Comparison of ENCODE assay signal across 21 mouse cellular contexts in genomic region chr1:90277486-90278255, GRCm38 (mm10).
DNase-seq lines count a peak whose midpoint lies in the region; ATAC-seq lines count a peak whose summit lies in the region.
"Had no signal": no experiment of that assay in that cellular context is flagged by ENCODE, and none has a peak within 500 bp of the region (broad histone marks: within the 10 kb centered on the region; RNA-seq: fewer than 3 reads in every experiment).

No protein-coding gene starts in this region.

- peak; percentile 52 for DNase-seq in gastrocnemius, adult 18-20 months (ENCODE audit: low spot score)
- no peak for DNase-seq in gastrocnemius, postnatal 4 days (ENCODE audit: low spot score in 2 of 2)
- peak; percentile 28 to 44 for DNase-seq in lung, adult 18-20 months
- DNase-seq in lung, postnatal 14 days = no peak
- DNase-seq in lung, postnatal 36 days = peak; percentile 42
- DNase-seq in ovary, postnatal 10 days (ENCODE audit: low spot score) = no peak
- DNase-seq: adrenal gland, adult 8-10 months; cerebellum, adult 18-20 months; gastrocnemius, postnatal 14 days; kidney, adult 11 months; kidney, postnatal 10 days; thymus, adult 2 months had no signal

- no peaks in the 10 kb centered on the region for H3K36me3 ChIP-seq in embryonic facial prominence, embryonic 12.5 days
- no peaks in the 10 kb centered on the region for H3K36me3 ChIP-seq in heart, embryonic 11.5 days (ENCODE audit: control insufficient read depth, insufficient read depth, low read length)
- H3K36me3 ChIP-seq: limb, embryonic 12.5 days; midbrain, embryonic 12.5 days; stomach, embryonic 15.5 days had no signal

- no peak for ATAC-seq in embryonic facial prominence, embryonic 12.5 days (ENCODE audit: insufficient number of reproducible peaks, insufficient read depth, low FRiP score, low TSS enrichment)
- no peak for ATAC-seq in heart, embryonic 11.5 days (replicated peaks; ENCODE audit: insufficient number of reproducible peaks, low FRiP score, low TSS enrichment)
- ATAC-seq: forebrain, embryonic 16.5 days; hindbrain, embryonic 16.5 days had no signal

- H3K27me3 ChIP-seq in embryonic facial prominence, embryonic 12.5 days = no peaks in the 10 kb centered on the region
- no peaks in the 10 kb centered on the region for H3K27me3 ChIP-seq in heart, embryonic 11.5 days (ENCODE audit: control insufficient read depth, insufficient read depth, low read length)
- H3K27me3 ChIP-seq: CH12.LX; midbrain, embryonic 12.5 days; stomach, embryonic 15.5 days had no signal

- H3K4me2 ChIP-seq in embryonic facial prominence, embryonic 12.5 days (replicated peaks) = no peak overlapping the region
- H3K4me2 ChIP-seq in heart, embryonic 11.5 days = no peak overlapping the region
- H3K4me2 ChIP-seq: limb, embryonic 12.5 days; midbrain, embryonic 12.5 days; stomach, embryonic 15.5 days had no signal

- 73% methylated on average over 18 of the region's 18 CpGs for WGBS in embryonic facial prominence, embryonic 12.5 days
- 82% methylated on average over 18 of the region's 18 CpGs for WGBS in heart, embryonic 11.5 days (ENCODE audit: insufficient replicate concordance)

- peak overlapping the region; percentile 47; the same call in 1 of the 2 replicates for H3K27ac ChIP-seq in embryonic facial prominence, embryonic 12.5 days
- no peak overlapping the region for H3K27ac ChIP-seq in heart, embryonic 11.5 days (ENCODE audit: low read depth, low read length)
- H3K27ac ChIP-seq: midbrain, embryonic 12.5 days; stomach, embryonic 15.5 days had no signal

- no peak overlapping the region for H3K9ac ChIP-seq in embryonic facial prominence, embryonic 12.5 days
- H3K9ac ChIP-seq in heart, embryonic 11.5 days (ENCODE audit: low read depth, low read length) = no peak overlapping the region
- H3K9ac ChIP-seq: limb, embryonic 12.5 days; midbrain, embryonic 12.5 days; stomach, embryonic 15.5 days had no signal

- peaks cover 41% of the 10 kb centered on the region for H3K4me1 ChIP-seq in embryonic facial prominence, embryonic 12.5 days
- 0 out of 2 replicates have a peak, but pooled peaks cover 5% of the 10 kb centered on the region for H3K4me1 ChIP-seq in heart, embryonic 11.5 days (ENCODE audit: control insufficient read depth, insufficient read depth, low read length)

- no peaks in the 10 kb centered on the region for H3K9me3 ChIP-seq in embryonic facial prominence, embryonic 12.5 days
- no peaks in the 10 kb centered on the region for H3K9me3 ChIP-seq in heart, embryonic 11.5 days (replicated peaks; ENCODE audit: control insufficient read depth, low read length)
- H3K9me3 ChIP-seq: limb, embryonic 12.5 days; midbrain, embryonic 12.5 days; stomach, embryonic 15.5 days had no signal

- H3K4me3 ChIP-seq in embryonic facial prominence, embryonic 12.5 days = no peak overlapping the region
- no peak overlapping the region for H3K4me3 ChIP-seq in heart, embryonic 11.5 days (ENCODE audit: low read depth, low read length)
- H3K4me3 ChIP-seq: erythroblast, embryonic 14.5 days; limb, embryonic 12.5 days; midbrain, embryonic 12.5 days; stomach, embryonic 15.5 days had no signal

Comparison
In these comparisons a context has a peak if more than half of its experiments do, and no peak if none do; other contexts are left out.
1. DNase-seq: peak in gastrocnemius, adult 18-20 months (single experiment), lung, adult 18-20 months (2 of 2) and lung, postnatal 36 days (single experiment); none in gastrocnemius, postnatal 4 days (0 of 2), lung, postnatal 14 days (single experiment) and ovary, postnatal 10 days (single experiment).